Mouse (Mus musculus): ENCODE data around the gene 5530401A14Rik.

- TF ChIP-seq CTCF (IDR thresholded peaks at IDR 0.05; ENCODE audit: low read depth, low read length) (no peak), POLR2AphosphoS5 (IDR thresholded peaks at IDR 0.05; ENCODE audit: insufficient replicate concordance, low read depth, low read length) (no peak), TAL1 (conservative IDR thresholded peaks at IDR 0.05; ENCODE audit: low read depth, low read length) (no peak), GATA1 (IDR thresholded peaks at IDR 0.05; ENCODE audit: borderline replicate concordance, low read length) (no peak), GATA2 (IDR thresholded peaks at IDR 0.05; ENCODE audit: borderline replicate concordance, low read depth, low read length) (no peak)
These were observed 77.0 kb downstream of the 5530401A14Rik start for GRCm38 (mm10) chr11:81937516-81937915.

Measured in G1E (cell line).